ENCODE assay signal across 8 mouse cellular contexts in the genomic region with DNA sequence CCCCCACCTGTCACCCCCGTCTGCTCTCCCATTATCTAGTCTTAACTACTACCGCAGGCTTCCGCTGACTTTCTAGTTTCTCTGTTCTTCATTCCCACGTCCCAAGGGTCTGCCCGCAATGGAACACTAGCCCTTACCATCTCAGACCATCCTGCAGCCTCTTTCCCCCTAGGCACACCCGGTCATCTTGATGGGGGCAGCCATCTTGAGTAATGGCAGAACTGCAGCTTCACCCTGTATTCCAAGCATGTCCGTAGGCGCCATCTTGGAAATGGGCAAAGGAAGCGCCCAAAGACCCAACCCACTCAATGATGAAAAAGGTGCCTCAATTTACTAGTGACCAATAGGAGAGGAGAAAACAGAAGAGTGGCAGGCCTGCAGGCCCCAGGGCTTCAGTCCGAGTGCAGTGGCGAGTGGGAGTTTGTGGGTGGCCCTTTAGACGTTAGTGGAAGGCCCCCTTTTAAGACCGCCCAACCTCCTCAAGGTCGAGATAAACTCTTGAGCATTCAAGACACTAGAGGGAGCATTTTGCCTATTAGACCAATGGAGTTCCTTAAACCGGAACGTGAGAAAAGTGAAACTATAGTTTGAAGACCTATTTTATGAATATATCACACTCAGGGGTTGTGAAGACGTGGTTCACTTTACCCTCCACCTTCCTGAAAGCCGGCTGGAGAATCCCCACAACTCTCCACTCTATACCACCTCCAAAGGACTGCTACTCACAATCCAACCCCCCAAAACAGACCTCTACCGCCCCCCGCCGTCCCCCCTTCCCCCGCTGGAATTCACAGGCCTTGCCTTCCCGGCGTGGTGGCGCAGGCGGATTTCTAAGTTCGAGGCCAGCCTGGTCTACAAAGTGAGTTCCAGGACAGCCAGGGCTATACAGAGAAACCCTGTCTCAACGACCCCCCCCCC. TPM values are rescaled to one million over a fixed set of nuclear protein-coding genes. Genes with fewer than 3 reads are reported as not detected.
A peak's percentile ranks its signal among the peaks of the same experiment; 100 is the strongest.
DNase-seq lines count a peak whose midpoint lies in the region; ATAC-seq lines count a peak whose summit lies in the region.

A gene (minus strand): TSS at position 277 of the 918 bp plus-strand sequence.

- H3K27me3 ChIP-seq in hindbrain, embryonic 14.5 days (ENCODE audit: control insufficient read depth, insufficient read depth, low read length): no peaks in the 10 kb centered on the region

- H3K27ac ChIP-seq in hindbrain, embryonic 14.5 days: peak within 1 kb of the TSS; percentile 68

- 4% methylated on average over 28 of the region's 28 CpGs for WGBS in hindbrain, embryonic 14.5 days

- peaks cover 25% of the 10 kb centered on the region for H3K36me3 ChIP-seq in hindbrain, embryonic 14.5 days (replicated peaks; ENCODE audit: control insufficient read depth, insufficient read depth)

- peak within 1 kb of the TSS; percentile 53 for H3K4me3 ChIP-seq in hindbrain, embryonic 14.5 days (replicated peaks; ENCODE audit: low read length)

- DNase-seq in R1 (ENCODE audit: low read depth, low spot score): peak; percentile 100
- peak; percentile 88 to 90 for DNase-seq in cerebellum, postnatal 25 days
- DNase-seq in frontal cortex, postnatal 25 days (ENCODE audit: low spot score in 2 of 2): peak; percentile 77 to 90
- DNase-seq in hindbrain, embryonic 14.5 days (ENCODE audit: low spot score): peak; percentile 92
- peak; percentile 92 to 94 for DNase-seq in layer of hippocampus, postnatal 36 days
- peak; percentile 99 for DNase-seq in lung, postnatal 36 days
- DNase-seq in retina, postnatal 1 day: peak; percentile 100
- peak; percentile 82 to 95 for DNase-seq in urinary bladder, adult 18-20 months (ENCODE audit: low spot score in 2 of 2)

- ATAC-seq in hindbrain, embryonic 14.5 days (ENCODE audit: low FRiP score): peak; percentile 97

- H3K9me3 ChIP-seq in hindbrain, embryonic 14.5 days (ENCODE audit: control insufficient read depth, low read length): no peaks in the 10 kb centered on the region

- H3K4me2 ChIP-seq in hindbrain, embryonic 14.5 days (replicated peaks): peak within 1 kb of the TSS; percentile 84

- peak within 1 kb of the TSS; percentile 65 for H3K9ac ChIP-seq in hindbrain, embryonic 14.5 days

- H3K4me1 ChIP-seq in hindbrain, embryonic 14.5 days (replicated peaks; ENCODE audit: control insufficient read depth, insufficient read depth, low read length): peaks cover 10% of the 10 kb centered on the region

RNA-seq across cellular contexts. Expression of the gene that starts here (rescaled TPM):
- polyA plus RNA-seq in hindbrain, embryonic 14.5 days (2014; fragmentation: Nextera tagmentation; extraction: Ambion mirVana): 41.2 and 47.0 TPM in 2 replicates
- 10 to 100 TPM; 72.4 to 80.2 TPM for total RNA-seq in layer of hippocampus, postnatal 36 days (2021)

Comparison
In these comparisons a context has a peak if more than half of its experiments do, and no peak if none do; other contexts are left out.
1. Peak in every context shown above with its lines: DNase-seq, ATAC-seq, H3K4me3 ChIP-seq and H3K27ac ChIP-seq.